Mouse (Mus musculus): ENCODE results near the gene Tap2. TPM values are rescaled to one million over a fixed set of nuclear protein-coding genes. Genes with fewer than 3 reads are reported as not detected.

Gene Tap2
- total RNA-seq, 4 experiments from 2014 or later = 21.4 to 25.3 (median 24.6) TPM

GRCm38 (mm10) chr17:34194723-34195122, 8.6 kb upstream of the Tap2 start:
- no peak for DNase-seq (ENCODE audit: low spot score)

GRCm38 (mm10) chr17:34196491-34196890, 6.8 kb upstream of the Tap2 start:
- DNase-seq (ENCODE audit: low spot score) = no peak

GRCm38 (mm10) chr17:34196941-34197894, 6.1 kb upstream of the Tap2 start, which contains the start of gene Psmb8:
TSS of gene Psmb8 (plus strand) at chr17:34197721.
- DNase-seq (ENCODE audit: low spot score) = peak; percentile 94

GRCm38 (mm10) chr17:34197904-34198520, 5.3 kb upstream of the Tap2 start:
- peak; percentile 70 for DNase-seq (ENCODE audit: low spot score)

GRCm38 (mm10) chr17:34198521-34198912, 4.8 kb upstream of the Tap2 start:
- no peak for DNase-seq (ENCODE audit: low spot score)

GRCm38 (mm10) chr17:34199050-34199619, 4.2 kb upstream of the Tap2 start:
- DNase-seq (ENCODE audit: low spot score) = no peak

- DNase-seq (ENCODE audit: low spot score) = no peak
Measured at GRCm38 (mm10) chr17:34200047-34200446, 3.3 kb upstream of the Tap2 start.

- DNase-seq (ENCODE audit: low spot score) = no peak
Measured at GRCm38 (mm10) chr17:34200772-34201505, 2.4 kb upstream of the Tap2 start.

- DNase-seq (ENCODE audit: low spot score) = no peak
Measured at GRCm38 (mm10) chr17:34201506-34202055, 1.7 kb upstream of the Tap2 start.

GRCm38 (mm10) chr17:34202760-34203442, 426 bp upstream of the Tap2 start:
- no peak for DNase-seq (ENCODE audit: low spot score)

- peak; percentile 93 for DNase-seq (ENCODE audit: low spot score)
Measured at GRCm38 (mm10) chr17:34204303-34205010, 1.1 kb downstream of the Tap2 start.

GRCm38 (mm10) chr17:34205021-34205745, 1.9 kb downstream of the Tap2 start:
- DNase-seq (ENCODE audit: low spot score) = peak; percentile 60

GRCm38 (mm10) chr17:34205746-34206176, 2.4 kb downstream of the Tap2 start:
- peak; percentile 44 for DNase-seq (ENCODE audit: low spot score)

GRCm38 (mm10) chr17:34206731-34207130, 3.4 kb downstream of the Tap2 start:
- no peak for DNase-seq (ENCODE audit: low spot score)

- no peak for DNase-seq (ENCODE audit: low spot score)
Measured at GRCm38 (mm10) chr17:34207456-34207855, 4.1 kb downstream of the Tap2 start.

- DNase-seq (ENCODE audit: low spot score) = no peak
Measured at GRCm38 (mm10) chr17:34207866-34208265, 4.5 kb downstream of the Tap2 start.

- DNase-seq (ENCODE audit: low spot score) = no peak
Measured at GRCm38 (mm10) chr17:34208421-34208820, 5.1 kb downstream of the Tap2 start.

GRCm38 (mm10) chr17:34209680-34210079, 6.4 kb downstream of the Tap2 start:
- no peak for DNase-seq (ENCODE audit: low spot score)

GRCm38 (mm10) chr17:34210599-34210998, 7.3 kb downstream of the Tap2 start:
- DNase-seq (ENCODE audit: low spot score) = no peak
